Mouse (Mus musculus): Measurements from ENCODE around the gene Erc2.

DNA sequence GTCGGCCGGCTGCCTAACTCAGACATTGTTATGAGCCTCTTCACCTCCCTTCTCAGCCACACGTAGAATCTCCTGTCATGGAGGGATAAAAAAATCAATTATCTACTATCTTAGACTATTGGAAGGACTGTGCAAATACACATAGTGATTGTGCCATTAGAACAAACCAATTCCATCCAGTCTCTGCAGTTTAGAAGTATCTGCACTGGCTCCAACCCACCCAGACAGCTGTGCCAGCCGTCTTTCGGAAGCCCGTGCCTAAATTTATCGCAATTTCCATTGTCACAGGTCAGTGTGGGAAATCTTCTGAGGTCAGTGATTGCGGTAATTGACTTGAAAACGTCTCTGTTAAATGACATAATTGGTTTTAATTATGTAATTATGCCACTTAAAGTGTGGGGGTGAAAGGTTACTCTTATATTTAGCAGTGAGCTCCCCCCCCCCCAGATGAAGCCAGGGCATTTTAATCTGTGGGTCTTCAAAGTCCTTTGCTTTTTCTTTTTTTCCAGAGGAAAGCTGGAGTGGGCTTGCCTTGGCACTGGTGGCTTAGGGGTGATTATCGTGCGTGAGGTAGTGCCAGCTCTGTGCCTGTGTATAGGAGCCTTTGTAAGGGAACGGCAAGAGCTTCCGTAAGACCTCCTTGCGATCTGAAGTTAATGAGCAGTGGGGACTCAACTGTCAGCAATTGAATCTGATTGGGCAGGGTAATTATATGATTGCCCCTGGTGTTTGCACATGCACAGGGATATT is 759.7 kb downstream of the Erc2 start:
- no peak for TF ChIP-seq CTCF (IDR thresholded peaks at IDR 0.05; ENCODE audit: extremely low read depth, insufficient read length, insufficient replicate concordance, low read depth, low read length)
- TF ChIP-seq POLR2A (IDR thresholded peaks at IDR 0.05; ENCODE audit: low read depth, low read length), result no peak
